Mouse (Mus musculus): ENCODE data around the gene AC131692.1. TPM values are rescaled to one million over a fixed set of nuclear protein-coding genes. Genes with fewer than 3 reads are reported as not detected.

The AC131692.1 gene
- polyA plus RNA-seq, 1 experiment from 2014 or later = 0.22 TPM

- no peak for ATAC-seq (replicated peaks; ENCODE audit: low FRiP score, low TSS enrichment, low read depth)
- H3K9ac ChIP-seq (ENCODE audit: low read length) = no peak overlapping the region
Observed at GRCm38 (mm10) chr19:6102169-6102853, 8.1 kb downstream of the AC131692.1 start.

GRCm38 (mm10) chr19:6104476-6104875 is 10.3 kb downstream of the AC131692.1 start:
- Histone ChIP-seq H3K36me3 (ENCODE audit: control insufficient read depth, insufficient read depth, low read length) (no peaks in the 10 kb centered on the region), H3K9me3 (ENCODE audit: control insufficient read depth, low read length) (no peaks in the 10 kb centered on the region), H3K4me3 (ENCODE audit: low read depth, low read length) (no peak overlapping the region), H3K27ac (ENCODE audit: low read depth) (no peak overlapping the region), H3K4me2 (ENCODE audit: low read length) (no peak overlapping the region), H3K27me3 (replicated peaks; ENCODE audit: control insufficient read depth, insufficient read depth, low read length) (no peaks in the 10 kb centered on the region), H3K4me1 (replicated peaks; ENCODE audit: control insufficient read depth, insufficient read depth, low read length) (no peaks in the 10 kb centered on the region), H3K9ac (ENCODE audit: low read length) (no peak overlapping the region)
- 72% methylated on average over 4 of the region's 4 CpGs for WGBS
- no peak for DNase-seq (ENCODE audit: low spot score)
- peak; percentile 48 for ATAC-seq (replicated peaks; ENCODE audit: low FRiP score, low TSS enrichment, low read depth)

More at GRCm38 (mm10) chr19:6102169-6102853, 8.1 kb downstream of the AC131692.1 start:
- H3K4me2 ChIP-seq (ENCODE audit: low read length) = no peak overlapping the region
- peaks cover 4% of the 10 kb centered on the region; the same call in 1 of the 2 replicates for H3K36me3 ChIP-seq (ENCODE audit: control insufficient read depth, insufficient read depth, low read length)
- no peak overlapping the region for H3K4me3 ChIP-seq (ENCODE audit: low read depth, low read length)
- no peak overlapping the region for H3K27ac ChIP-seq (ENCODE audit: low read depth)
- no peaks in the 10 kb centered on the region for H3K9me3 ChIP-seq (ENCODE audit: control insufficient read depth, low read length)
- DNase-seq (ENCODE audit: low spot score) = no peak
- no peaks in the 10 kb centered on the region for H3K27me3 ChIP-seq (replicated peaks; ENCODE audit: control insufficient read depth, insufficient read depth, low read length)
- H3K4me1 ChIP-seq (replicated peaks; ENCODE audit: control insufficient read depth, insufficient read depth, low read length) = no peaks in the 10 kb centered on the region
- 73% methylated on average over 6 of the region's 6 CpGs for WGBS

- Histone ChIP-seq H3K4me3 (ENCODE audit: low read depth, low read length) (no peak within 1 kb of the TSS), H3K27ac (ENCODE audit: low read depth) (no peak within 1 kb of the TSS), H3K4me2 (ENCODE audit: low read length) (no peak within 1 kb of the TSS), H3K27me3 (replicated peaks; ENCODE audit: control insufficient read depth, insufficient read depth, low read length) (no peaks in the 10 kb centered on the region), H3K9ac (ENCODE audit: low read length) (no peak within 1 kb of the TSS), H3K9me3 (ENCODE audit: control insufficient read depth, low read length) (no peaks in the 10 kb centered on the region), H3K4me1 (replicated peaks; ENCODE audit: control insufficient read depth, insufficient read depth, low read length) (no peaks in the 10 kb centered on the region), H3K36me3 (ENCODE audit: control insufficient read depth, insufficient read depth, low read length) (no peaks in the 10 kb centered on the region)
- 81% methylated on average over 7 of the region's 7 CpGs for WGBS
- no peak for ATAC-seq (replicated peaks; ENCODE audit: low FRiP score, low TSS enrichment, low read depth)
- no peak for DNase-seq (ENCODE audit: low spot score)
Observed at GRCm38 (mm10) chr19:6105586-6105985, 11.4 kb downstream of the AC131692.1 start, which contains the start of gene Naaladl1. Gene Naaladl1 (plus strand): TSS chr19:6105782.

- Histone ChIP-seq H3K9ac (ENCODE audit: low read length) (0 out of 2 replicates have a peak overlapping the region, but pooled peaks have one; percentile 10), H3K4me3 (ENCODE audit: low read depth, low read length) (no peak overlapping the region), H3K27me3 (replicated peaks; ENCODE audit: control insufficient read depth, insufficient read depth, low read length) (no peaks in the 10 kb centered on the region), H3K4me2 (ENCODE audit: low read length) (no peak overlapping the region), H3K27ac (ENCODE audit: low read depth) (no peak overlapping the region), H3K36me3 (ENCODE audit: control insufficient read depth, insufficient read depth, low read length) (peaks cover 34% of the 10 kb centered on the region), H3K4me1 (replicated peaks; ENCODE audit: control insufficient read depth, insufficient read depth, low read length) (peaks cover 8% of the 10 kb centered on the region; the same call in 1 of the 2 replicates), H3K9me3 (ENCODE audit: control insufficient read depth, low read length) (no peaks in the 10 kb centered on the region)
- ATAC-seq (replicated peaks; ENCODE audit: low FRiP score, low TSS enrichment, low read depth) = no peak
- 53% methylated on average over 6 of the region's 6 CpGs for WGBS
- DNase-seq (ENCODE audit: low spot score) = no peak
Observed at GRCm38 (mm10) chr19:6113116-6113515, 18.9 kb downstream of the AC131692.1 start.

GRCm38 (mm10) chr19:6116113-6116850 is 22.1 kb downstream of the AC131692.1 start:
- no peak for DNase-seq (ENCODE audit: low spot score)
- Histone ChIP-seq H3K27me3 (replicated peaks; ENCODE audit: control insufficient read depth, insufficient read depth, low read length) (no peaks in the 10 kb centered on the region), H3K4me3 (ENCODE audit: low read depth, low read length) (no peak overlapping the region), H3K4me1 (replicated peaks; ENCODE audit: control insufficient read depth, insufficient read depth, low read length) (peaks cover 12% of the 10 kb centered on the region; the same call in 1 of the 2 replicates), H3K4me2 (ENCODE audit: low read length) (peak overlapping the region; percentile 76), H3K36me3 (ENCODE audit: control insufficient read depth, insufficient read depth, low read length) (peaks cover 37% of the 10 kb centered on the region), H3K27ac (ENCODE audit: low read depth) (no peak overlapping the region), H3K9me3 (ENCODE audit: control insufficient read depth, low read length) (no peaks in the 10 kb centered on the region), H3K9ac (ENCODE audit: low read length) (no peak overlapping the region)
- 88% methylated on average over 15 of the region's 15 CpGs for WGBS
- no peak for ATAC-seq (replicated peaks; ENCODE audit: low FRiP score, low TSS enrichment, low read depth)

- peak overlapping the region; percentile 76 for H3K4me2 ChIP-seq (ENCODE audit: low read length)
- peak overlapping the region; percentile 95 for H3K27ac ChIP-seq (ENCODE audit: low read depth)
- no peak for DNase-seq (ENCODE audit: low spot score)
- peak overlapping the region; percentile 83 for H3K9ac ChIP-seq (ENCODE audit: low read length)
- WGBS = 3% methylated on average over 32 of the region's 32 CpGs
- H3K4me1 ChIP-seq (replicated peaks; ENCODE audit: control insufficient read depth, insufficient read depth, low read length) = peaks cover 12% of the 10 kb centered on the region; the same call in 1 of the 2 replicates
- no peak; the same call in 1 of the 2 replicates for ATAC-seq (replicated peaks; ENCODE audit: low FRiP score, low TSS enrichment, low read depth)
- no peaks in the 10 kb centered on the region for H3K9me3 ChIP-seq (ENCODE audit: control insufficient read depth, low read length)
- peak overlapping the region; percentile 89 for H3K4me3 ChIP-seq (ENCODE audit: low read depth, low read length)
- H3K36me3 ChIP-seq (ENCODE audit: control insufficient read depth, insufficient read depth, low read length) = peaks cover 36% of the 10 kb centered on the region
- no peaks in the 10 kb centered on the region for H3K27me3 ChIP-seq (replicated peaks; ENCODE audit: control insufficient read depth, insufficient read depth, low read length)
Observed at GRCm38 (mm10) chr19:6117346-6117985, 23.2 kb downstream of the AC131692.1 start.

- ATAC-seq (replicated peaks; ENCODE audit: low FRiP score, low TSS enrichment, low read depth) (peak; percentile 85), DNase-seq (ENCODE audit: low spot score) (peak; percentile 90)
- Histone ChIP-seq H3K27ac (ENCODE audit: low read depth) (peak within 1 kb of the TSS; percentile 95), H3K36me3 (ENCODE audit: control insufficient read depth, insufficient read depth, low read length) (peaks cover 34% of the 10 kb centered on the region), H3K9ac (ENCODE audit: low read length) (peak within 1 kb of the TSS; percentile 83), H3K4me2 (ENCODE audit: low read length) (peak within 1 kb of the TSS; percentile 76), H3K4me3 (ENCODE audit: low read depth, low read length) (peak within 1 kb of the TSS; percentile 89), H3K9me3 (ENCODE audit: control insufficient read depth, low read length) (no peaks in the 10 kb centered on the region), H3K27me3 (replicated peaks; ENCODE audit: control insufficient read depth, insufficient read depth, low read length) (no peaks in the 10 kb centered on the region), H3K4me1 (replicated peaks; ENCODE audit: control insufficient read depth, insufficient read depth, low read length) (peaks cover 12% of the 10 kb centered on the region; the same call in 1 of the 2 replicates)
- WGBS = under 1% methylated on average over 70 of the region's 77 CpGs
Observed at GRCm38 (mm10) chr19:6117986-6118676, 23.9 kb downstream of the AC131692.1 start, which contains the start of gene Sac3d1. Gene Sac3d1 (minus strand): TSS chr19:6118650.

GRCm38 (mm10) chr19:6118677-6119185 is 24.5 kb downstream of the AC131692.1 start:
- DNase-seq (ENCODE audit: low spot score) (no peak), ATAC-seq (replicated peaks; ENCODE audit: low FRiP score, low TSS enrichment, low read depth) (peak; percentile 44)
- Histone ChIP-seq H3K36me3 (ENCODE audit: control insufficient read depth, insufficient read depth, low read length) (peaks cover 31% of the 10 kb centered on the region), H3K27me3 (replicated peaks; ENCODE audit: control insufficient read depth, insufficient read depth, low read length) (no peaks in the 10 kb centered on the region), H3K4me1 (replicated peaks; ENCODE audit: control insufficient read depth, insufficient read depth, low read length) (peaks cover 12% of the 10 kb centered on the region; the same call in 1 of the 2 replicates), H3K27ac (ENCODE audit: low read depth) (peak overlapping the region; percentile 95), H3K4me2 (ENCODE audit: low read length) (peak overlapping the region; percentile 76), H3K9me3 (ENCODE audit: control insufficient read depth, low read length) (no peaks in the 10 kb centered on the region), H3K4me3 (ENCODE audit: low read depth, low read length) (peak overlapping the region; percentile 89), H3K9ac (ENCODE audit: low read length) (peak overlapping the region; percentile 83)
- WGBS = under 1% methylated on average over 8 of the region's 8 CpGs
